Mouse (Mus musculus): Measurements from ENCODE around the gene Tceal5.
"Not testable (repeated sequence)": the region's sequence is repeated elsewhere in the genome, so short reads cannot be mapped to it uniquely, and the experiment has no call there.

The Tceal5 gene

GRCm38 (mm10) chrX:136203664-136204066, at the start of gene Tceal5:
Gene Tceal5, minus strand, starts transcription at chrX:136203876.
- peak; percentile 39 for DNase-seq (ENCODE audit: low spot score)

GRCm38 (mm10) chrX:136252023-136252729, 48.5 kb upstream of the Tceal5 start:
- no peak for DNase-seq (ENCODE audit: low spot score)

GRCm38 (mm10) chrX:136249671-136250070, 46.0 kb upstream of the Tceal5 start:
- DNase-seq (ENCODE audit: low spot score): no peak

- DNase-seq (ENCODE audit: low spot score): no peak
These were observed 45.1 kb upstream of the Tceal5 start for GRCm38 (mm10) chrX:136248811-136249210.

- no peak for DNase-seq (ENCODE audit: low spot score)
These were observed 41.9 kb upstream of the Tceal5 start for GRCm38 (mm10) chrX:136245521-136246071.

- DNase-seq (ENCODE audit: low spot score): peak; percentile 46
These were observed 41.0 kb upstream of the Tceal5 start, which contains the start of gene Tceal9 for GRCm38 (mm10) chrX:136244574-136245229. Gene Tceal9, plus strand, starts transcription at chrX:136245079.

GRCm38 (mm10) chrX:136243181-136243580, 39.5 kb upstream of the Tceal5 start:
- DNase-seq (ENCODE audit: low spot score): no peak

- DNase-seq (ENCODE audit: low spot score): no peak
These were observed 34.4 kb upstream of the Tceal5 start for GRCm38 (mm10) chrX:136238118-136238517.

- DNase-seq (ENCODE audit: low spot score): no peak
These were observed 24.1 kb upstream of the Tceal5 start for GRCm38 (mm10) chrX:136227768-136228167.

- no peak for DNase-seq (ENCODE audit: low spot score)
These were observed 20.0 kb upstream of the Tceal5 start for GRCm38 (mm10) chrX:136223714-136224113.

GRCm38 (mm10) chrX:136216303-136216702, 12.6 kb upstream of the Tceal5 start:
- DNase-seq (ENCODE audit: low spot score): no peak

GRCm38 (mm10) chrX:136214729-136215677, 11.3 kb upstream of the Tceal5 start, which contains the start of the genes Tceal7 and Bex1:
Gene Tceal7, plus strand, starts transcription at chrX:136214779.
Gene Bex1, minus strand, starts transcription at chrX:136215513.
- DNase-seq (ENCODE audit: low spot score): not testable (repeated sequence)

GRCm38 (mm10) chrX:136213396-136213795, 9.7 kb upstream of the Tceal5 start:
- no peak for DNase-seq (ENCODE audit: low spot score)

GRCm38 (mm10) chrX:136204406-136204805, 730 bp upstream of the Tceal5 start:
- DNase-seq (ENCODE audit: low spot score): no peak

- no peak for DNase-seq (ENCODE audit: low spot score)
These were observed 419 bp downstream of the Tceal5 start for GRCm38 (mm10) chrX:136203257-136203656.

GRCm38 (mm10) chrX:136196873-136197272, 6.8 kb downstream of the Tceal5 start:
- DNase-seq (ENCODE audit: low spot score): no peak

- DNase-seq (ENCODE audit: low spot score): no peak
These were observed 8.3 kb downstream of the Tceal5 start for GRCm38 (mm10) chrX:136195193-136195944.

- no peak for DNase-seq (ENCODE audit: low spot score)
These were observed 20.6 kb downstream of the Tceal5 start for GRCm38 (mm10) chrX:136183107-136183506.

- DNase-seq (ENCODE audit: low spot score): no peak
These were observed 22.7 kb downstream of the Tceal5 start for GRCm38 (mm10) chrX:136180897-136181553.

- no peak for DNase-seq (ENCODE audit: low spot score)
These were observed 30.9 kb downstream of the Tceal5 start for GRCm38 (mm10) chrX:136172786-136173185.
